Mouse (Mus musculus) liver, embryonic 14.5 days (tissue): ENCODE measurements around the gene Zfp574.

Experiments used
- CTCF ChIP-seq: IDR thresholded peaks from 2 replicates; pipeline ENCODE4 v1.5.1; 2016; ENCODE audit warnings: antibody characterized with exemption, low read depth, control low read depth
- EP300 ChIP-seq: IDR thresholded peaks from 2 replicates; pipeline ENCODE4 v1.6.1; 2016; ENCODE audit warnings: antibody characterized with exemption, low read depth

DNA sequence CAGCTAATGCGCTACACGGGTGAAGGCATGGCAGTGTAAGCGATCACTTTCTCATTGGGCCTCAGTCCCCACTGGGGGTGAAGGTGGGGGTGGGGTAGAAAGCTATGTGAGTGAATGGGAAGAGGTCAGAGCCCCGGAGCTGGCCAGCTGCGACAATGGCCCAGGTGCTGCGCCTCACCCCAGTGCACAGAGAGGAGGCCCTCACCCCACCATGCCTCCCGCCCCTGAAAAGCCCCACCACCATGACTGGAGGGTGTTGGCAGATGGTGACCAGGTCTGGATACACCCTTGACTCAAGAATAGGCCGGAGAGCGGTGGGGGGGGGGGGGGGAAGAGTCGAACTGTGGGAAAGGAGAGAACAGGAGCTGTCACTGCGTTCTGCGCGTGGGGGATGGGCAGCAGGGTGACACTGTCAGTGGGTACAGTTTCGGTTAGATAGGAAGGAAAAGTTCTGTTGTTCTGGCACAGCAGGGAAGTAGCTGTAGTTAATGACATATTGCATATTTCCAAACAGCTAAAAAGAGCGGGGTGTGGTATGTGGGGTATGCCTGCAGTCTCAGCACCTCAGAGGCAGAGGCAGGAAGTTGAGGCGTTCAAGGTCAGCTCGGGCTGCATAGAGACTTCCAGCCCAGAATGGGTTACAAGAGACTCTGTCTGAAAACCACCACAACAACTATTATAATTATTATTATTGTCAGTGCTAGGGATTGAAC, 34.6 kb downstream of the Zfp574 start:
- TF ChIP-seq CTCF (no peak), EP300 (no peak)
